Mouse (Mus musculus) ES-E14 (cell line): ENCODE measurements around the gene Akap12.

Source experiments
- CHD2 ChIP-seq: IDR thresholded peaks from 2 replicates; pipeline ENCODE4 v1.6.1; 2014; ENCODE audit warnings: mild to moderate bottlenecking, low read depth, low read length, inconsistent platforms
- MAFK ChIP-seq: IDR thresholded peaks from 2 replicates; pipeline ENCODE4 v1.6.1; 2014; ENCODE audit warnings: mild to moderate bottlenecking, low read depth, low read length, inconsistent platforms; ENCODE audit not compliant: insufficient read depth
- ZC3H11A ChIP-seq: IDR thresholded peaks from 2 replicates; pipeline ENCODE4 v1.6.1; 2012; ENCODE audit warnings: low read depth, mild to moderate bottlenecking, inconsistent platforms, low read length, borderline replicate concordance

DNA sequence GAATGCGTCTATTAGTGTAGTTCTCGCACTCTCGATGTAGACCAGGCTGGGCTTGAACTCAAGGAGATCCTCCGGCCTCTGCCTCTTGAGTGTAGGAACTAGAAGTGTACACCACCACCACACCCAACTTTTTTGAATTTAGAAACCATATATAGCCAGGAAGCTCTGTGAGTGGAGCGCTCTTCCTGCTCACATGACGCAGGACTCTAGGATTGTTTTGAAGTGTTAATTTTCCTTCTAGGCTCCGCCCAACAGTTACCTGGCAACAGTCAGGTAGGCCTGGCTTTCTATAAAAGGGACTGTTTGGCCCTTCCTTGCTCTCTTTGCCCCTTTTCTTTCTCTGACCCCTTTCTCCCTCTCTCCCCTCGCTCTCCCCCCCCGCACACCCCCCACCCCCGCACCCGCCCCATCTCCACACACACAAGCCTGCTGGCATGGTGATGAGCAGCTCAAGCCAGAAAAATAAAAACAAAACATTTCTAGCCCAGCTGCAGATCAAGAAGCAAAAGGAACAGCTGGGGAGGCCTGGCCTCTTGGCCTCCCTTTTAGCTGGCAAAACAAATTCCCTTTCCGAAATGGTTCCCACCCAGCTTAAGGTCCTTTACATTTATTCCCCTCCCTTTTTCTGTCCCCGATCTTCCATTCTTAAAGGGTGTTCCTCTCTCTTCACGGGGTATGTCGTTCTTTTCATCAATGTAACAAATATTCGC is 22.4 kb upstream of the Akap12 start:
- TF ChIP-seq ZC3H11A (no peak), CHD2 (no peak), MAFK (no peak)
